Mouse (Mus musculus) embryonic facial prominence, embryonic 11.5 days (tissue): Measurements from ENCODE around the gene Gse1. TPM values are rescaled to one million over a fixed set of nuclear protein-coding genes. Genes with fewer than 3 reads are reported as not detected.

Source experiments
- ATAC-seq: fragments of 200-750 bp; cut with Nextera tagmentation; replicated peaks from 2 replicates; pipeline ENCODE4 v1.8.0; 2017; ENCODE audit warnings: low read depth; ENCODE audit not compliant: insufficient number of reproducible peaks, low FRiP score, low TSS enrichment
- DNase-seq: peaks from one replicate; pipeline ENCODE4 v3.0.0-alpha.2; 2015; ENCODE audit warnings: low spot score
- H3K27ac ChIP-seq: fragments of 300-500 bp; sonication (generic); replicated peaks from 2 replicates; pipeline ENCODE4 v1.5.1; 2014; ENCODE audit warnings: mild to moderate bottlenecking, low read depth, low read length, control low read depth
- H3K27me3 ChIP-seq: fragments of 300-500 bp; sonication (generic); 2 replicates; pipeline ENCODE4 v1.6.1; 2014; ENCODE audit warnings: mild to moderate bottlenecking, low read length, moderate library complexity, mixed read lengths; ENCODE audit not compliant: control insufficient read depth, insufficient read depth
- H3K36me3 ChIP-seq: fragments of 300-500 bp; sonication (generic); replicated peaks from 2 replicates; pipeline ENCODE4 v1.6.1; 2014; ENCODE audit warnings: low read depth, mild to moderate bottlenecking, low read length, moderate library complexity, mixed read lengths; ENCODE audit not compliant: control insufficient read depth, insufficient read depth
- H3K4me1 ChIP-seq: fragments of 300-500 bp; sonication (generic); 2 replicates; pipeline ENCODE4 v1.6.1; 2014; ENCODE audit warnings: low read length, mixed read lengths; ENCODE audit not compliant: control insufficient read depth, insufficient read depth
- H3K4me2 ChIP-seq: fragments of 300-500 bp; sonication (generic); 2 replicates; pipeline ENCODE4 v1.6.1; 2014; ENCODE audit warnings: low read depth, mild to moderate bottlenecking, control low read depth, low read length, moderate library complexity
- H3K4me3 ChIP-seq: fragments of 300-500 bp; sonication (generic); 2 replicates; pipeline ENCODE4 v1.5.1; 2014; ENCODE audit warnings: low read depth, low read length, control low read depth
- H3K9ac ChIP-seq: fragments of 300-500 bp; sonication (generic); replicated peaks from 2 replicates; pipeline ENCODE4 v1.6.1; 2014; ENCODE audit warnings: mild to moderate bottlenecking, control low read depth, low read length
- H3K9me3 ChIP-seq: fragments of 300-500 bp; sonication (generic); replicated peaks from 2 replicates; pipeline ENCODE4 v1.6.1; 2016; ENCODE audit warnings: mild to moderate bottlenecking, low read length, inconsistent platforms, mixed read lengths; ENCODE audit not compliant: control insufficient read depth
- WGBS: fragments of 180-500 bp; shearing (Covaris S2); extraction: QIAGEN DNeasy Blood & Tissue Kit; methylation state at CpG from one replicate; pipeline ENCODE4 v1.1.7; 2014; 5-methylcytosine and 5-hydroxymethylcytosine counted together
- polyA plus RNA-seq: library from polyadenylated mRNA; unstranded; fragments of >200 nt; fragmentation: Nextera tagmentation; extraction: Ambion mirVana; gene quantifications from 2 replicates; pipeline ENCODE4 v1.2.1, GENCODE M21; 2014

Gse1 gene
- polyA plus RNA-seq, 1 experiment from 2014 or later: 8.1 TPM

DNA sequence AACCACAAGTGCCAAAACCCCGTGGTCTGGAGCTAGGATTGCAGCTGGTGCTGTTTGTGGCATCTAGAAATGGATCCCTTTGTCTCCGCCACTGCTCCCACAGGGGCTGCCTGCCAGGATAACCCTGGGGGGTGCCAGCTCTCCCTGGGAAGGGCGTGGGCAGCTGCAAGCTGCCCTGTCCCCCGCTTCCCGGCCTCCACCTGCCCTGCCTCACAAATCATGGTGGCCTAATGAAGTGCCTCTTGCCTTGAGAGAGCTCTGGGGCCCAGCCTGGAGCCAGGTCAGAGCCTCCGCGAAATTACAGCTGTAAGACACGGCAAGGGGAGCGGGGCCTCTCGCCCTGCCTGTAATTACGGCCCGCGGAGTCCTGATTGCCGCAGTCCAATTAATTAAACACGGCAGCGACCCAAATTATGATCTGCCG is 221.4 kb downstream of the Gse1 start:
- no peaks in the 10 kb centered on the region for H3K27me3 ChIP-seq
- no peak overlapping the region for H3K27ac ChIP-seq
- peak overlapping the region; percentile 15; the same call in 1 of the 2 replicates for H3K4me2 ChIP-seq
- no peaks in the 10 kb centered on the region for H3K36me3 ChIP-seq
- H3K4me3 ChIP-seq: no peak overlapping the region
- DNase-seq (no peak), ATAC-seq (no peak)
- 18% methylated on average over 17 of the region's 17 CpGs for WGBS
- peak overlapping the region; percentile 35; the same call in 1 of the 2 replicates for H3K9ac ChIP-seq
- H3K4me1 ChIP-seq: peaks cover 10% of the 10 kb centered on the region
- no peaks in the 10 kb centered on the region for H3K9me3 ChIP-seq

DNA sequence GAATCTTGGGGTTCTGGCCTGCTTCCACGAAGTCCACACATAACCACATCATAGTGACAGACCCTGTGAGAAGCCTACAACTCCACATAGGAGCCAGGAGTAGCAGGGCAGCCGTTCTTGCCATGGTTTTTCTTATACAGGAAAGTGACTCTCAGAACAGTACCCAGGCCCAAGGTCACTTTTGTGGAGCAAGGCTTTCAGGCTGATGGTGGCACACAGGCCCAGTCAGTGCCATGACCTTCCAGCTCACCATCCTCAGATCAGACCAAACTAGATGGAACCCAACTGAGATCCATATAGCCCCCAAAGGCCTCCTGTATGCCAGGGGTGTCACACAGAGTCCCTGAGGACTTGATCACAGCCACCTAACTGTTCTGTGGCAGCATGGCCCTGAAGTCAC is 223.9 kb downstream of the Gse1 start:
- Histone ChIP-seq H3K9me3 (no peaks in the 10 kb centered on the region), H3K4me1 (peaks cover 10% of the 10 kb centered on the region), H3K9ac (no peak overlapping the region), H3K4me3 (no peak overlapping the region), H3K4me2 (no peak overlapping the region), H3K27me3 (no peaks in the 10 kb centered on the region), H3K27ac (0 out of 2 replicates have a peak overlapping the region, but pooled peaks have one; percentile 13), H3K36me3 (no peaks in the 10 kb centered on the region)
- 88% methylated on average over 2 of the region's 2 CpGs for WGBS
- DNase-seq: no peak
- no peak for ATAC-seq

DNA sequence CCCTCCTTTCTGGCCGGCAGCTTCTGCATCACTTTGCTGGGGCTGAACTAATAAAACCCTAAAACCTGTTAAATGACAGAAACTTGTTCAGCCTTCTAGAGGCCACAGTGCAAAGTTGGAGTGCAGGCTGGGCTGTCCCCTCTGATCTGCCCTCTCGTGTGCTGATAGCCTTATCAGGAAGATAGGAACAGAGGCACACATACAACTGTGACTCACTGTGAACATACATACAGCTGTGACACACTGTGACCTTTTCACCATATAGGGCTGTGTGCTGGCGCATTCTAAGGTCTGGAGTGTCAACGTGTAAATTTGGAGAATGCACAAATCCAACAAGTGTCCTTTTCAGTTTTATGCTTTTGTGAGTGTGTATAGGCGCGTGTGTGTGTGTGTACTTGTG is 226.1 kb downstream of the Gse1 start:
- DNase-seq (no peak), ATAC-seq (no peak)
- Histone ChIP-seq H3K9ac (no peak overlapping the region), H3K27me3 (no peaks in the 10 kb centered on the region), H3K36me3 (no peaks in the 10 kb centered on the region), H3K27ac (no peak overlapping the region), H3K4me2 (no peak overlapping the region), H3K4me1 (peaks cover 5% of the 10 kb centered on the region), H3K9me3 (no peaks in the 10 kb centered on the region), H3K4me3 (no peak overlapping the region)
- WGBS: 81% methylated on average over 6 of the region's 6 CpGs

DNA sequence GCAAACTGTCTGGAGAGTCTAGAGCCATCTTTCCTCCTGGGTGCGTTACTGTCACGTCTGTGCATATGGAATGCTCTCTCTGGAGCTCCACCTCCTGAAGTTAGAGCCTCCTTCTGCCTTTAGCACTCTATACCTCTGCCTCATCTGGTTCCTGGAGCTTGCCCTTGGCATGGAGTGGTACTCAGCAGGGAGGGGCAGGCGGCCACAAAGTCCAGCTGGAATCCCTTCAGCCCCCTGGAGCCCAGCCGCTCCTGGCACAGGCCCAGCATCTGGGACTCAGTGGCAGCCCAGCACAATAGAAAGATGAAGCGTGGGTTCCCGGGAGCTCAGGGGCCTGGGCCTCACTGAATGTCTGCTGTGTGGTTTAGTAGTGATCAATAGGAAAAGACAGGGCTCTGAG is 232.1 kb downstream of the Gse1 start:
- Histone ChIP-seq H3K9me3 (no peaks in the 10 kb centered on the region), H3K27me3 (no peaks in the 10 kb centered on the region), H3K4me2 (no peak overlapping the region), H3K36me3 (no peaks in the 10 kb centered on the region), H3K27ac (no peak overlapping the region), H3K9ac (no peak overlapping the region), H3K4me3 (no peak overlapping the region), H3K4me1 (no peaks in the 10 kb centered on the region; the same call in 1 of the 2 replicates)
- no peak for ATAC-seq
- WGBS: 80% methylated on average over 6 of the region's 6 CpGs
- no peak for DNase-seq

DNA sequence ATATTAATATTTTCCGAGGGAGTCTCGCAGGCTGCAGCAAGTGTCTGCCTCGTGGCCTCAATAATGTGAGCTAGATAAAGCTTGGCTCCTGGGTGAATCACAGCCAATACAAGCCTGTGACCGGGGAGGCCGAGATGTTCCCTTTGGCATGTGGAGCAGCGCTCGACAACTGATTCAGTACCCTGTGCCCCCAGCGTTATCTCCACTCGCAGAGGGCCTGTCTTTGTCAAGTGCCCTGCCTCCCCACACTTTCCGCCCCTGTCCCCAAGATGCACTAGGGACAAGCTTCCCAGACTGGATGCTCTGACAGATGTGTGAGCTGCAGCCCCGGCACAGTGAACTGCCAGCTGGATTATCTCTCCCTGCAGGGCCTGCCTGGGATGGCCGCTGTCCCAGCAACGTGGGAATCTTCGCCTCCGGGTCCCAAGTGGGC is 233.9 kb downstream of the Gse1 start:
- no peaks in the 10 kb centered on the region for H3K9me3 ChIP-seq
- no peak overlapping the region for H3K4me2 ChIP-seq
- no peaks in the 10 kb centered on the region for H3K27me3 ChIP-seq
- ATAC-seq: no peak
- no peak overlapping the region for H3K4me3 ChIP-seq
- peaks cover 4% of the 10 kb centered on the region for H3K4me1 ChIP-seq
- 44% methylated on average over 15 of the region's 15 CpGs for WGBS
- DNase-seq: no peak
- H3K27ac ChIP-seq: no peak overlapping the region
- H3K9ac ChIP-seq: no peak overlapping the region
- no peaks in the 10 kb centered on the region for H3K36me3 ChIP-seq

DNA sequence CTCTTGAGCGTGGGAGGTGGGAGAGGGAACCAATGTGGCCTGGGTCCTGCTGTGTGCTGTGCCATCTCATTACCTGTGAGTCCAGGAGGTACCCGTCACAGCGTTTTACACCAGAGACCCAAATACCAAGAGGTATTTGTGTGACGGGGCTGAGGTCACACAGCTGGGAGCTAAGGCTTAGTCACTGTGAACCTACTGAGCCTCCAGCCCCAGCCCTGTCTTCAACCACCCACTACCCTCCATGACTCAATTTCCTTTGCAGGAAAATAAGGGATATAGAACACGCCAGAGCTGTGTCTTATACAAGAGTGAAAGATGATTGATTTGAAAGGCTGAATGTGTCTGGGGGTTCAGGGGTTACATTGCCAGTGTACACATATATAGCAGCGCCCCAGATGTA is 234.4 kb downstream of the Gse1 start:
- ATAC-seq: no peak
- Histone ChIP-seq H3K36me3 (no peaks in the 10 kb centered on the region), H3K9ac (no peak overlapping the region), H3K4me3 (no peak overlapping the region), H3K4me1 (peaks cover 4% of the 10 kb centered on the region), H3K27ac (no peak overlapping the region), H3K4me2 (no peak overlapping the region), H3K27me3 (no peaks in the 10 kb centered on the region), H3K9me3 (no peaks in the 10 kb centered on the region)
- 70% methylated on average over 6 of the region's 6 CpGs for WGBS
- no peak for DNase-seq

DNA sequence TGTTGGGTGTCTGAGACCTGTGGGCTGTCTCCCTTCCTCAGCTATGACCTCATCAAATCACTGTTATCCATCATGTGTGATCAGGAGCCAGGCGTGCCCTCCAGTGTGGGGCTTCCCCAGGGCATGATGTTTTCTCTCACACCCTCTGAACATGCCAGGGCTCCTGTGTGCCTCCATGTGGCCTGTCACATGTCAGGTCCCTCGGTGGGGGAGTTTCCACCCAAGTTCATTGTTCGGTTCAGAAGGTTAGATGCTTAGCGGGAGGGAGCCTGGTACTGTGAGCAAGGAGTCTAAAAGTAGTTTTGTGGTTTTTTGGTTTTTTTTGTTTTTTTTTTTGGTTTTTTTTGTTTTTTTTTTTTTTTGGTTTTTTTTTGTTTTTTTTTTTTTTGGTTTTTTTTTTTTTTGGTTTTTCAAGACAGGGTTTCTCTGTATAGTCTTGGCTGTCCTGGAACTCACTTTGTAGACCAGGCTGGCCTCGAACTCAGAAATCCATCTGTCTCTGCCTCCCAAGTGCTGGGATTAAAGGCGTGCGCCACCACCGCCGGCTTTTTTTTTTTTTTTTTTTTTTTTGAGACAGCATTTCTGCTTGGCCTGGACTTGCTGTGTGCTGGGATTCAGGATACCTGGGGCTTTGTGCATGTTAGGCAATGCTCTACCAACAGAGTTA is 235.8 kb downstream of the Gse1 start:
- DNase-seq: no peak
- 87% methylated on average over 9 of the region's 9 CpGs for WGBS
- Histone ChIP-seq H3K27ac (no peak overlapping the region), H3K4me3 (no peak overlapping the region), H3K9me3 (no peaks in the 10 kb centered on the region), H3K4me2 (no peak overlapping the region), H3K4me1 (peaks cover 4% of the 10 kb centered on the region), H3K36me3 (no peaks in the 10 kb centered on the region), H3K9ac (no peak overlapping the region), H3K27me3 (no peaks in the 10 kb centered on the region)
- ATAC-seq: no peak

DNA sequence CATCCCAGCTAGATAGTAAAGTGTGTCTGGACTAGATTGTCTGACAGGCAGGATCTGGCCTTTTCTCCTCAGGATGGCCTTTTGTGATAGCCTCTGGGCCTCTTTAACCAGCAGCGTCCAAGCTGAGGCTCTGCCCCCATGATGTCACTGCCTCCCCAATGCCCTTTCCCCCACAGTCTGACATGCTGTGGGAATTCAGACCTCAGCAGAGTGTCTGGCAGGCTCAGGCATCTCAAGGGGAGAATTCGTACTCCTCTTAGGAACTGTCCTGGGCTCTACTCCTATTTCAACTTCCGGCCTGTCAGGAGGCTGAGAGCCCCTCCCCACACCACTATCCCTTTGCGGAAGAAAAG is 236.3 kb downstream of the Gse1 start:
- Histone ChIP-seq H3K4me2 (no peak overlapping the region), H3K4me3 (no peak overlapping the region), H3K9me3 (no peaks in the 10 kb centered on the region), H3K36me3 (no peaks in the 10 kb centered on the region), H3K9ac (no peak overlapping the region), H3K27ac (no peak overlapping the region), H3K4me1 (peaks cover 4% of the 10 kb centered on the region), H3K27me3 (no peaks in the 10 kb centered on the region)
- ATAC-seq (no peak), DNase-seq (no peak)
- 53% methylated on average over 4 of the region's 4 CpGs for WGBS
